Mouse (Mus musculus) kidney, adult 10 weeks (tissue): Measurements from ENCODE around the gene Isg15. TPM values are rescaled to one million over a fixed set of nuclear protein-coding genes. Genes with fewer than 3 reads are reported as not detected.

Source experiments
- polyA plus RNA-seq: library from polyadenylated mRNA; stranded (reverse); fragments of 350-450 nt; fragmentation: Illumina TruSeq; extraction: RNeasy Lipid Tissue Mini Kit (QIAGEN cat#74804); gene quantifications from one replicate; pipeline ENCODE4 v1.2.3, GENCODE M21; 2014; ENCODE audit warnings: low read depth, low replicate concordance

Gene Isg15
- not detected for polyA plus RNA-seq

GRCm38 (mm10) chr4:156200623-156201475 is at the start of gene Isg15:
TSS of gene Isg15 (minus strand) at chr4:156200818.

GRCm38 (mm10) chr4:156235808-156236533 is 35.4 kb upstream of the Isg15 start, which contains the start of gene Noc2l:
TSS of gene Noc2l (plus strand) at chr4:156236010.

DNA sequence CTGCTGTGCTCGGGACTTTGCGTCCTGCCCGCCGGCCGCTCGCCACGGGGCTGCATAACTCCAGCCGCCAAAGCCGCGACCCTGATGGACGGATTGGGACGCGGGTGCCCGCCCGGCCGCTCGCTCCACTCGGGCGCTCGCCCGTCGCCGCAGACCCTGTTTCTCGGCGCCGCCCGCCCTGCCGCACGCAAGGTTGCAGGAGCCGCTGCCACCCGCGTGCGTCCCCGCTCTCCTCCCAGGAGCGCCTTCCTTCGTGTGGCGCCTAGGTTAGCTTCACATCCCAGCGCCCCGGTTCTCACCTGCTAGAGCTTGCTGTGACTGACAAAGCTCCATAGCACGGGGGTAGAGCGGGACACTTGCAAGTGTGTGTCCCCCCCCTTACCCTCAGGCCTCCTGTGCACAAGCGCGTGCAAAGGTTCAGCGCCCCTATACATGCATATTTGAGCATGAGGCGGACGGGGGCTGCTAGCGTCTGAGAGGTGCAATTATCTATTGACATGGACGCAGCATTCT is 34.1 kb upstream of the Isg15 start, which contains the start of gene Plekhn1:
Plekhn1 (minus strand) TSS at position 157 of the 513 bp plus-strand sequence.

GRCm38 (mm10) chr4:156215649-156216048 is 15.0 kb upstream of the Isg15 start, which contains the start of gene Perm1:
TSS of gene Perm1 (plus strand) at chr4:156215868.

DNA sequence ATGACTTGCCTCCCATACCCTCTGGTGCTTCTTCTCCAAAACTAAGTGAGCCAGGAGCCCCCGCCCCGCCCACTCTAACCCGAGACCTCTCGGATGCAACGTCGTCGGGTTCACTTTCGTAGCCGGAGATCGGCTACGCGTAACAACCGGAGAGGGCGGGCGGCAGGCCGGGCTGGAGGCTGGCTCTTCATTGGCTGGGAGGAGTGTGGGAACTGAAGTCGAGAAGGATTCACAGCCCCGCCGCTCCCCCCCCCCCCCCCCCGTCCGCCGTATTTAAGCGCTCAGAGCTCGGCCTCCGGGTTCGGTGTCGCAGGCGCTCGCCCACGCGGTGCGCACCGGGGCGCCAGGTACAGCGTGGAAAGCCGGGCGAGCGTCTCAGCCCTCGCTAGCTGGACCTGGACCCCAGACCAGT is 2.4 kb upstream of the Isg15 start, which contains the start of gene AW011738:
AW011738 (plus strand) TSS at position 304 of the 412 bp plus-strand sequence.

GRCm38 (mm10) chr4:156197131-156197828 is 3.3 kb downstream of the Isg15 start, which contains the start of gene Agrn:
TSS of gene Agrn (minus strand) at chr4:156197488.

Other genes starting within 250 kb of the Isg15 start
- gene C1qtnf12, start 238.5 kb downstream of the Isg15 start, polyA plus RNA-seq, result 28.0 TPM
- 5.6 TPM for gene B3galt6, start 208.2 kb downstream of the Isg15 start, polyA plus RNA-seq
- 121 TPM for gene Sdf4, start 207.9 kb downstream of the Isg15 start, polyA plus RNA-seq
- not detected for gene Tnfrsf4, start 187.0 kb downstream of the Isg15 start, polyA plus RNA-seq
- not detected for gene Tnfrsf18, start 174.7 kb downstream of the Isg15 start, polyA plus RNA-seq
- gene Ttll10, start 141.4 kb downstream of the Isg15 start, polyA plus RNA-seq, result 0.61 TPM
- gene 9430015G10Rik, start 90.8 kb downstream of the Isg15 start, polyA plus RNA-seq, result 1.5 TPM
- not detected for gene Rnf223, start 70.3 kb downstream of the Isg15 start, polyA plus RNA-seq
- 20.3 TPM for gene Agrn, start 3.3 kb downstream of the Isg15 start, polyA plus RNA-seq
- gene AW011738, start 2.5 kb upstream of the Isg15 start, polyA plus RNA-seq, result 0.77 TPM
- gene Perm1, start 15.1 kb upstream of the Isg15 start, polyA plus RNA-seq, result 2.7 TPM
- 2.0 TPM for gene Plekhn1, start 34.0 kb upstream of the Isg15 start, polyA plus RNA-seq
- gene Noc2l, start 35.2 kb upstream of the Isg15 start, polyA plus RNA-seq, result 4.9 TPM
- not detected for gene Samd11, start 54.8 kb upstream of the Isg15 start, polyA plus RNA-seq
- not detected for gene Vmn2r-ps159, start 130.3 kb upstream of the Isg15 start, polyA plus RNA-seq